Mouse (Mus musculus) cerebellum, adult 11 months (tissue): ENCODE data around the gene Olfr1205.

ENCODE experiments used
- DNase-seq: peaks from one replicate; pipeline ENCODE4 v3.0.0; 2022

Gene Olfr1205

DNA sequence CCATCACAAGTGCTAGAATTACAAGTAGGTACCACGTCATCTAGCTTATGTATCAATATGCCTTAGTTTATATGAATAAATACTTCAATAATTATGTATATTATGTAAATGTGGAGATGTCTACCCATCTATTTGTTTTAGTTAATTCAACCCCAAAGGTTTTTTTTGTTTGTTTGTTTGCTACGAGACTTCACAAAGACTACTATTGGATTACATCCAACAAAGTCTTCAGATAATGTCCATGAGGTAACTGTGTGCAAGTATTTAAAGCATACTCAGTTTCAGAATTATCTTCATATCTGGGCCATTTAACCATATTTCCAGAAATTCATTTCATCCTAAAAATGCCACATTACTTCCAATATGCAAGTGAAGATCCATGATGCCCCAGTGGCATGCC is at the start of gene Olfr1205:
Gene Olfr1205, plus strand, starts transcription at position 301 of the 400 bp plus-strand sequence.
- DNase-seq: no peak

DNA sequence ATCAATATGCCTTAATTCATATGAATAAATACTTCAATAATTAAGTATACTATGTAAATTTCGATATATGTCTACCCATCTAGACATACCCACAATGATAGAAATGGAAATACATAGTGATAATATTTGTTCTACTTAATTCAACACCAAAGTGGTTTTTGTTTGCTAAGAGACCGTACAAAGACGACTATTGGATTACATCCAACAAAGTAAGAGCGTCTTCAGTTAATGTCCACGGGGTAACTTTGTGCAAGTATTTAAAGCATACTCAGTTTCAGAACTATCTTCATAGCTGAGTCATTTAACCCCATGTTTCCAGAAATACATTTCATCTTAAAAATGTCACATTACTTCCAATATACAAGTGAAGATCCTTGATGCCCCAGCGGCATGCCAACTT is 36.8 kb upstream of the Olfr1205 start, which contains the start of gene Olfr1201:
Gene Olfr1201, plus strand, starts transcription at position 301 of the 400 bp plus-strand sequence.
- no peak for DNase-seq

DNA sequence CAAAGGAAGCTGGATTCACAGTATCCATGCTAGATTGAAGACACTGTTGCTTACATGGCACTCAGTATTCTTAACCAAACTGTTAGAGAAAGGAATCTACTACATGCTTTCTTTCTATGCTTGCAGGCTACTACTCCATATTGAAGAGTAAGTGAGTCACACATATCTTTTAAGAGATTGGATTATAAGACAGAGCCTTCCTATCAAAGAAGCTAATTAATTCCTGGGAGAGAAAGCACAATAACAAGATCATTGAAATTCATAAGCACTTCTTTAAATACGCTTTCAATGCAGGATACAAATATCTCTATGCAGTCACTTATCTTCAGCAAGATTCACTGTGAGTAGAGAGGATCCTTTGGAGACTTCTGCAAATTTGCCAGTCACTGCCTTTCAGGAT is 15.3 kb upstream of the Olfr1205 start, which contains the start of gene Olfr1202:
Gene Olfr1202, plus strand, starts transcription at position 301 of the 400 bp plus-strand sequence.
- DNase-seq: no peak

DNA sequence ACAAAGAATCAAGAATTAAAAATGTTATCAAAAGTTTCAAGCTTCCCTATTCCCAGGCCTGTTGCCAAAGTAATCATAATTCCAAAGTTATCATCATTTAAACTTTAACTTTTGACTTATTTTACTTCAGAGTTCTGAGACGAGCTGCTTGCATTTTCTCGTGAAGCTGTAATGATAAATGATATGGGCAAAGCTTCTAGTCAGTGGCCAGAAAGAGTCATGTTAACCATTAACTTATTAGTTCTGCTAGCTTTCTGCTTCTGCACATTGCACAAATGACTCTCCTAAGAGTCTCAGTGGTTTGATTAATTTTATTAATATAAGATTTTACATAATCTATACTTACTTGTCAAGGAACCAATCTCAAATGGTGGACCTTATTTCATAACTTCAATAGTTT is 8.9 kb downstream of the Olfr1205 start:
- no peak for DNase-seq

DNA sequence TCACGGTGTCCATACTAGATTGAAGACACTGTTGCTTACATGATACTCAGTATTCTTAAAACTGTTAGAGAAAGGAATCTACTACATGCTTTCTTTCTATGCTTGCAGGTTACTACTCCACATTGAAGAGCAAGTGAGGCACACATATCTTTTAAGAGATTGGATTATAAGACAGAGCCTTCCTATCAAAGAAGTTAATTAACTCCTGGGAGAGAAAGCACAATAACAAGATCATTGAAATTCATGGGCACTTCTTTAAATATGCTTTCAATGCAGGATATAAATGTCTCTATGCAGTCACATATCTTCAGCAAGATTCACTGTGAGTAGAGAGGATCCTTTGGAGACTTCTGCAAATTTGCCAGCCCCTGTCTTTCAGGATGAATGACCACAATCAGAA is 19.5 kb downstream of the Olfr1205 start, which contains the start of gene Olfr1204:
Gene Olfr1204, plus strand, starts transcription at position 301 of the 400 bp plus-strand sequence.
- no peak for DNase-seq

DNA sequence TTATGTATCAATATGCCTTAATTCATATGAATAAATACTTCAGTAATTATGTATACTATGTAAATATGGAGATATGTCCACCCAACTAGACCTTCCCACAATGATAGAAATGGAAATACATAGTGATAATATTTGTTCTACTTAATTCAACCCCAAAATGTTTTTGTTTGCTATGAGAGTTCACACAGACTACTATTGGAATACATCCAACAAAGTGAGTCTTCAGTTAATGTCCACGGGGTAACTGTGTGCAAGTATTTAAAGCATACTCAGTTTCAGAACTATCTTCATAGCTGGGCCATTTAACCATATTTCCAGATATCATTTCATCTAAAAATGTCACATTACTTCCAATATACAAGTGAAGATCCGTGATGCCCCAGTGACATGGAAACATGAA is 33.4 kb downstream of the Olfr1205 start, which contains the start of gene Olfr1206:
Gene Olfr1206, plus strand, starts transcription at position 301 of the 400 bp plus-strand sequence.
- DNase-seq: no peak
